Mouse (Mus musculus): ENCODE results near the gene Gss.
A peak's percentile ranks its signal among the peaks of the same experiment; 100 is the strongest.
"Not testable (repeated sequence)": the region's sequence is repeated elsewhere in the genome, so short reads cannot be mapped to it uniquely, and the experiment has no call there.

The Gss gene

GRCm38 (mm10) chr2:155622606-155623005 is 30.0 kb upstream of the Gss start:
- no peak for ATAC-seq (ENCODE audit: insufficient number of reproducible peaks, low FRiP score, low TSS enrichment)

GRCm38 (mm10) chr2:155619817-155620216 is 27.2 kb upstream of the Gss start:
- 0 out of 2 replicates have a peak, but pooled peaks have one; percentile 45 for ATAC-seq (ENCODE audit: insufficient number of reproducible peaks, low FRiP score, low TSS enrichment)

GRCm38 (mm10) chr2:155616971-155617370 is 24.4 kb upstream of the Gss start:
- no peak for ATAC-seq (ENCODE audit: insufficient number of reproducible peaks, low FRiP score, low TSS enrichment)

GRCm38 (mm10) chr2:155613953-155614352 is 21.3 kb upstream of the Gss start:
- ATAC-seq (ENCODE audit: insufficient number of reproducible peaks, low FRiP score, low TSS enrichment): no peak

- ATAC-seq (ENCODE audit: insufficient number of reproducible peaks, low FRiP score, low TSS enrichment): peak; percentile 75
These were observed 20.7 kb upstream of the Gss start for GRCm38 (mm10) chr2:155613326-155613755.

GRCm38 (mm10) chr2:155611834-155612550 is 19.4 kb upstream of the Gss start:
- ATAC-seq (ENCODE audit: insufficient number of reproducible peaks, low FRiP score, low TSS enrichment): no peak

GRCm38 (mm10) chr2:155610978-155611377 is 18.4 kb upstream of the Gss start, which contains the start of gene Myh7b:
Gene Myh7b, plus strand, starts transcription at chr2:155611212.
- ATAC-seq (ENCODE audit: insufficient number of reproducible peaks, low FRiP score, low TSS enrichment): no peak

- ATAC-seq (ENCODE audit: insufficient number of reproducible peaks, low FRiP score, low TSS enrichment): peak; percentile 61; the same call in 1 of the 2 replicates
These were observed 13.8 kb upstream of the Gss start for GRCm38 (mm10) chr2:155606360-155606759.

GRCm38 (mm10) chr2:155605236-155605589 is 12.6 kb upstream of the Gss start:
- not testable (repeated sequence) for ATAC-seq (ENCODE audit: insufficient number of reproducible peaks, low FRiP score, low TSS enrichment)

GRCm38 (mm10) chr2:155604560-155605235 is 12.1 kb upstream of the Gss start:
- no peak for ATAC-seq (ENCODE audit: insufficient number of reproducible peaks, low FRiP score, low TSS enrichment)

- no peak for ATAC-seq (ENCODE audit: insufficient number of reproducible peaks, low FRiP score, low TSS enrichment)
These were observed 11.1 kb upstream of the Gss start for GRCm38 (mm10) chr2:155603707-155604106.

- no peak for ATAC-seq (ENCODE audit: insufficient number of reproducible peaks, low FRiP score, low TSS enrichment)
These were observed 2.9 kb upstream of the Gss start for GRCm38 (mm10) chr2:155595516-155595915.

GRCm38 (mm10) chr2:155592854-155593283 is 259 bp upstream of the Gss start:
- ATAC-seq (ENCODE audit: insufficient number of reproducible peaks, low FRiP score, low TSS enrichment): no peak; the same call in 1 of the 2 replicates

- no peak for ATAC-seq (ENCODE audit: insufficient number of reproducible peaks, low FRiP score, low TSS enrichment)
These were observed 934 bp downstream of the Gss start for GRCm38 (mm10) chr2:155591676-155592075.

GRCm38 (mm10) chr2:155590876-155591275 is 1.7 kb downstream of the Gss start:
- no peak for ATAC-seq (ENCODE audit: insufficient number of reproducible peaks, low FRiP score, low TSS enrichment)

- no peak for ATAC-seq (ENCODE audit: insufficient number of reproducible peaks, low FRiP score, low TSS enrichment)
These were observed 3.1 kb downstream of the Gss start for GRCm38 (mm10) chr2:155589521-155589920.

GRCm38 (mm10) chr2:155588136-155588535 is 4.5 kb downstream of the Gss start:
- ATAC-seq (ENCODE audit: insufficient number of reproducible peaks, low FRiP score, low TSS enrichment): no peak

- no peak for ATAC-seq (ENCODE audit: insufficient number of reproducible peaks, low FRiP score, low TSS enrichment)
These were observed 7.1 kb downstream of the Gss start for GRCm38 (mm10) chr2:155585486-155585885.

GRCm38 (mm10) chr2:155585082-155585481 is 7.5 kb downstream of the Gss start:
- no peak for ATAC-seq (ENCODE audit: insufficient number of reproducible peaks, low FRiP score, low TSS enrichment)

- ATAC-seq (ENCODE audit: insufficient number of reproducible peaks, low FRiP score, low TSS enrichment): no peak
These were observed 8.6 kb downstream of the Gss start for GRCm38 (mm10) chr2:155583927-155584530.

- no peak for ATAC-seq (ENCODE audit: insufficient number of reproducible peaks, low FRiP score, low TSS enrichment)
These were observed 9.6 kb downstream of the Gss start for GRCm38 (mm10) chr2:155582996-155583395.

All from cerebellum, adult (tissue).